Mouse (Mus musculus): ENCODE results near the gene Tmx2.

The Tmx2 gene

GRCm38 (mm10) chr2:84638428-84639220 lies 40.3 kb downstream of the Tmx2 start:
- CTCF ChIA-PET = interaction anchor here (0.8 kb wide), 1 partner anchor 11 kb away, joined by 3 read pairs; no protein-coding TSS in a partner anchor

GRCm38 (mm10) chr2:84637452-84638165 lies 41.3 kb downstream of the Tmx2 start:
- CTCF ChIA-PET = no interaction called here

- CTCF ChIA-PET = no interaction called here
Measured at GRCm38 (mm10) chr2:84636231-84636741, 42.7 kb downstream of the Tmx2 start.

GRCm38 (mm10) chr2:84635611-84636010 lies 43.3 kb downstream of the Tmx2 start:
- CTCF ChIA-PET = interaction anchor here (0.6 kb wide), 1 partner anchor 20 kb away, joined by 3 read pairs; no protein-coding TSS in a partner anchor

GRCm38 (mm10) chr2:84634934-84635482 lies 43.9 kb downstream of the Tmx2 start:
- CTCF ChIA-PET = interaction anchor here (0.5 to 0.6 kb wide), 2 partner anchors 20 to 164 kb away, joined by 3 to 4 read pairs; partner anchors contain the start of gene Ube2l6

- CTCF ChIA-PET = interaction anchor here (0.6 kb wide), 1 partner anchor 12 kb away, joined by 3 read pairs; no protein-coding TSS in a partner anchor
Measured at GRCm38 (mm10) chr2:84634006-84634405, 44.9 kb downstream of the Tmx2 start.

- CTCF ChIA-PET = no interaction called here
Measured at GRCm38 (mm10) chr2:84632999-84633398, 45.9 kb downstream of the Tmx2 start.

GRCm38 (mm10) chr2:84632001-84632400 lies 46.9 kb downstream of the Tmx2 start:
- CTCF ChIA-PET = no interaction called here

- CTCF ChIA-PET = no interaction called here
Measured at GRCm38 (mm10) chr2:84627036-84627435, 51.9 kb downstream of the Tmx2 start.

- CTCF ChIA-PET = no interaction called here
Measured at GRCm38 (mm10) chr2:84626366-84626975, 52.5 kb downstream of the Tmx2 start.

GRCm38 (mm10) chr2:84624201-84624600 lies 54.7 kb downstream of the Tmx2 start:
- CTCF ChIA-PET = no interaction called here

GRCm38 (mm10) chr2:84623428-84624119 lies 55.4 kb downstream of the Tmx2 start:
- CTCF ChIA-PET = interaction anchor here (0.6 kb wide), 1 partner anchor 260 kb away, joined by 3 read pairs; no protein-coding TSS in a partner anchor

GRCm38 (mm10) chr2:84622668-84623067 lies 56.3 kb downstream of the Tmx2 start:
- CTCF ChIA-PET = interaction anchor here (0.7 kb wide), 1 partner anchor 32 kb away, joined by 12 read pairs; no protein-coding TSS in a partner anchor

Data from spleen, embryonic (tissue).